In the genomic region with DNA sequence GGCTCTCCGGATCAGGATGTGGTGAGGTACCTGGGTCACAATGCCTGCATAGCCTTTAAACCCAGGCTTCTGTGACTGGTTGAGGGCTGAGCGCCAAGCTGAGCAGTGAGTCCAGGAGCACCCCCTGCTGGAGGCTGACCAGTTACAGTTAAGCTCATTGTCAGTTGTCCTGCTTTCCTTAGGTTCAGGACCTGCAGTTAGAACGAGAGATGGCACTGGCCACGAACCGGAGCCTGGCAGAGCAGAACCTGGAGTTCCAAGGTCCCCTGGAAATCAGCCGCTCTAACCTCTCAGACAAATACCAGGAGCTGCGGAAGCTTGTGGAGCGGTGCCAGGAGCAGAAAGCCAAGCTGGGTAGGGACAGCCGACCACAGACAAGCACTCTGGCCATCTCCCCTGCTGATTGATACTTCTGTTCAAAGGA, we compare ENCODE assay signal across 8 mouse cellular contexts. TPM values are rescaled to one million over a fixed set of nuclear protein-coding genes. Genes with fewer than 3 reads are reported as not detected.
DNase-seq lines count a peak whose midpoint lies in the region; ATAC-seq and TF ChIP-seq lines count a peak whose summit lies in the region.

No protein-coding gene starts in this region.

- no peaks in the 10 kb centered on the region for H3K27me3 ChIP-seq in embryonic facial prominence, embryonic 13.5 days
- H3K27me3 ChIP-seq in heart, adult 2 months (ENCODE audit: control insufficient read depth, insufficient read depth, low read length): no peaks in the 10 kb centered on the region
- H3K27me3 ChIP-seq in kidney, adult 2 months (replicated peaks; ENCODE audit: control insufficient read depth, insufficient read depth, low read length): no peaks in the 10 kb centered on the region
- H3K27me3 ChIP-seq in limb, embryonic 13.5 days: no peaks in the 10 kb centered on the region
- no peaks in the 10 kb centered on the region for H3K27me3 ChIP-seq in midbrain, embryonic 16.5 days (ENCODE audit: control insufficient read depth, insufficient read depth, low read depth, low read length)
- H3K27me3 ChIP-seq in splenic B cell, adult 2 months (ENCODE audit: control insufficient read depth, insufficient read depth, low read length, poor library complexity, severe bottlenecking): no peaks in the 10 kb centered on the region

- H3K4me1 ChIP-seq in embryonic facial prominence, embryonic 13.5 days: peaks cover 23% of the 10 kb centered on the region
- peaks cover 3% of the 10 kb centered on the region; the same call in 1 of the 2 replicates for H3K4me1 ChIP-seq in heart, adult 2 months (ENCODE audit: control insufficient read depth, insufficient read depth, low read length)
- H3K4me1 ChIP-seq in kidney, adult 2 months (ENCODE audit: control insufficient read depth, insufficient read depth, low read length): peaks cover 11% of the 10 kb centered on the region
- H3K4me1 ChIP-seq in limb, embryonic 13.5 days: peaks cover 21% of the 10 kb centered on the region
- H3K4me1 ChIP-seq in midbrain, embryonic 16.5 days (ENCODE audit: control insufficient read depth, insufficient read depth, low read length): peaks cover 10% of the 10 kb centered on the region; the same call in 1 of the 2 replicates

- H3K79me2 ChIP-seq in heart, adult 2 months (replicated peaks; ENCODE audit: control insufficient read depth, insufficient read depth, low read length): no peaks in the 10 kb centered on the region

- ATAC-seq in embryonic facial prominence, embryonic 13.5 days (ENCODE audit: insufficient number of reproducible peaks, insufficient read depth, low FRiP score, low TSS enrichment, low read depth): 0 out of 2 replicates have a peak, but pooled peaks have one; percentile 5
- peak; percentile 29 for ATAC-seq in limb, embryonic 13.5 days (ENCODE audit: low FRiP score, low read depth)
- peak; percentile 43 for ATAC-seq in midbrain, embryonic 16.5 days

- TF ChIP-seq POLR2A in heart, adult 2 months (IDR thresholded peaks at IDR 0.05; ENCODE audit: insufficient read depth, low read depth, low read length): no peak
- TF ChIP-seq POLR2A in kidney, adult 2 months (IDR thresholded peaks at IDR 0.05; ENCODE audit: low read depth, low read length): no peak

- peaks cover 70% of the 10 kb centered on the region for H3K36me3 ChIP-seq in embryonic facial prominence, embryonic 13.5 days
- H3K36me3 ChIP-seq in heart, adult 2 months (ENCODE audit: control insufficient read depth, insufficient read depth, low read length): no peaks in the 10 kb centered on the region
- no peaks in the 10 kb centered on the region for H3K36me3 ChIP-seq in kidney, adult 2 months (ENCODE audit: control insufficient read depth, insufficient read depth, low read length)
- peaks cover 68% of the 10 kb centered on the region for H3K36me3 ChIP-seq in limb, embryonic 13.5 days
- H3K36me3 ChIP-seq in midbrain, embryonic 16.5 days (ENCODE audit: control insufficient read depth, insufficient read depth, low read length): peaks cover 26% of the 10 kb centered on the region
- H3K36me3 ChIP-seq in splenic B cell, adult 2 months (ENCODE audit: control insufficient read depth, insufficient read depth, low read length, poor library complexity, severe bottlenecking): no peaks in the 10 kb centered on the region; the same call in 1 of the 2 replicates

- H3K27ac ChIP-seq in embryonic facial prominence, embryonic 13.5 days: peak overlapping the region; percentile 68
- H3K27ac ChIP-seq in heart, adult 2 months: peak overlapping the region; percentile 47; the same call in 1 of the 2 replicates
- no peak overlapping the region for H3K27ac ChIP-seq in kidney, adult 2 months (ENCODE audit: insufficient read depth, low read depth, low read length)
- peak overlapping the region; percentile 3; the same call in 1 of the 2 replicates for H3K27ac ChIP-seq in limb, embryonic 13.5 days
- peak overlapping the region; percentile 86 for H3K27ac ChIP-seq in midbrain, embryonic 16.5 days (ENCODE audit: low read length)

- TF ChIP-seq EP300 in heart, adult 2 months (IDR thresholded peaks at IDR 0.05; ENCODE audit: insufficient read depth, low read depth, low read length): no peak

- intact Hi-C loops in heart, adult 2 months (cut with DNase I): loop anchor here (5.0 kb wide), 1 partner anchor 267 kb away; no protein-coding TSS in a partner anchor

- 75% methylated on average over 9 of the region's 9 CpGs for WGBS in embryonic facial prominence, embryonic 13.5 days
- 50% methylated on average over 9 of the region's 9 CpGs for WGBS in heart, adult 2 months
- 58% methylated on average over 9 of the region's 9 CpGs for WGBS in kidney, adult 2 months
- WGBS in limb, embryonic 13.5 days: 77% methylated on average over 9 of the region's 9 CpGs
- WGBS in midbrain, embryonic 16.5 days: 57% methylated on average over 9 of the region's 9 CpGs

- peak; percentile 84 for DNase-seq in 3T3-L1 (ENCODE audit: low read depth, low spot score)
- DNase-seq in adrenal gland, adult 8-10 months: peak; percentile 36
- DNase-seq in heart, adult 2 months: peak; percentile 64 to 73
- DNase-seq in kidney, adult 2 months: peak; percentile 76
- peak; percentile 59 for DNase-seq in splenic B cell, adult 2 months (ENCODE audit: low read depth, low spot score)

- peak; percentile 71 for TF ChIP-seq CTCF in heart, adult 2 months (IDR thresholded peaks at IDR 0.05)
- peak; percentile 74 for TF ChIP-seq CTCF in kidney, adult 2 months (conservative IDR thresholded peaks at IDR 0.05; ENCODE audit: insufficient read depth, insufficient read length, low read depth, low read length)

- no peaks in the 10 kb centered on the region for H3K9me3 ChIP-seq in embryonic facial prominence, embryonic 13.5 days
- no peaks in the 10 kb centered on the region for H3K9me3 ChIP-seq in limb, embryonic 13.5 days
- H3K9me3 ChIP-seq in midbrain, embryonic 16.5 days (replicated peaks; ENCODE audit: control insufficient read depth, low read length, poor library complexity, severe bottlenecking): no peaks in the 10 kb centered on the region

- no peak overlapping the region for H3K4me3 ChIP-seq in embryonic facial prominence, embryonic 13.5 days
- no peak overlapping the region for H3K4me3 ChIP-seq in heart, adult 2 months
- no peak overlapping the region for H3K4me3 ChIP-seq in kidney, adult 2 months (ENCODE audit: insufficient read depth, low read depth, low read length)
- no peak overlapping the region for H3K4me3 ChIP-seq in limb, embryonic 13.5 days
- no peak overlapping the region for H3K4me3 ChIP-seq in midbrain, embryonic 16.5 days (ENCODE audit: low read depth, low read length)

- no peak overlapping the region for H3K4me2 ChIP-seq in embryonic facial prominence, embryonic 13.5 days
- H3K4me2 ChIP-seq in limb, embryonic 13.5 days (replicated peaks): no peak overlapping the region
- no peak overlapping the region for H3K4me2 ChIP-seq in midbrain, embryonic 16.5 days (ENCODE audit: low read length)

- no peak overlapping the region for H3K9ac ChIP-seq in embryonic facial prominence, embryonic 13.5 days
- no peak overlapping the region for H3K9ac ChIP-seq in heart, adult 2 months (ENCODE audit: low read depth, low read length)
- no peak overlapping the region for H3K9ac ChIP-seq in limb, embryonic 13.5 days
- no peak overlapping the region for H3K9ac ChIP-seq in midbrain, embryonic 16.5 days (ENCODE audit: low read depth, low read length)

RNA-seq across cellular contexts. Expression of gene Vps37c, which starts 21.6 kb away (rescaled TPM):
- total RNA-seq in adrenal gland, adult 8-10 months (2022): 10 to 100 TPM; 24.3 to 40.8 (median 25.3) TPM
- 36.4 and 36.8 TPM in 2 replicates for polyA plus RNA-seq in embryonic facial prominence, embryonic 13.5 days (2015; fragmentation: Nextera tagmentation; extraction: Ambion mirVana)
- total RNA-seq in heart, adult 2 months (2021): 10 to 100 TPM; 18.6 to 20.7 TPM
- polyA plus RNA-seq in heart, adult 2 months (2012; rRNA removed): 23.7 and 24.6 TPM in 2 replicates
- 30.0 and 32.1 TPM in 2 replicates for polyA plus RNA-seq in kidney, adult 2 months (2012; rRNA removed)
- 38.3 and 40.9 TPM in 2 replicates for polyA plus RNA-seq in limb, embryonic 13.5 days (2015; fragmentation: Nextera tagmentation; extraction: Ambion mirVana)
- polyA plus RNA-seq in midbrain, embryonic 16.5 days (2015; fragmentation: Nextera tagmentation; extraction: Ambion mirVana): 28.6 and 31.2 TPM in 2 replicates

RNA-seq across cellular contexts. Expression of gene Cd5, which starts 28.7 kb away (rescaled TPM):
- under 1 TPM in 2 of 4 experiments, not detected in 2; 0.12 to 0.27 TPM for total RNA-seq in adrenal gland, adult 8-10 months (2022)
- polyA plus RNA-seq in embryonic facial prominence, embryonic 13.5 days (2015; fragmentation: Nextera tagmentation; extraction: Ambion mirVana): 0.41 and 0.42 TPM in 2 replicates
- total RNA-seq in heart, adult 2 months (2021): under 1 TPM; 0.11 to 0.26 TPM
- polyA plus RNA-seq in heart, adult 2 months (2012; rRNA removed): 0.35 and 0.80 TPM in 2 replicates
- 0.33 and 3.3 TPM in 2 replicates for polyA plus RNA-seq in kidney, adult 2 months (2012; rRNA removed)
- 0.08 and 0.19 TPM in 2 replicates for polyA plus RNA-seq in limb, embryonic 13.5 days (2015; fragmentation: Nextera tagmentation; extraction: Ambion mirVana)
- polyA plus RNA-seq in midbrain, embryonic 16.5 days (2015; fragmentation: Nextera tagmentation; extraction: Ambion mirVana): 0.48 and 0.78 TPM in 2 replicates

RNA-seq across cellular contexts. Expression of gene Pga5, which starts 32.2 kb away (rescaled TPM):
- total RNA-seq in adrenal gland, adult 8-10 months (2022): not detected
- polyA plus RNA-seq in embryonic facial prominence, embryonic 13.5 days (2015; fragmentation: Nextera tagmentation; extraction: Ambion mirVana): not detected in 2 replicates
- not detected for total RNA-seq in heart, adult 2 months (2021)
- not detected in 2 replicates for polyA plus RNA-seq in heart, adult 2 months (2012; rRNA removed)
- polyA plus RNA-seq in kidney, adult 2 months (2012; rRNA removed): 0.80 and 1.0 TPM in 2 replicates
- 0.10 TPM in 1 of 2 replicates, not detected in the other for polyA plus RNA-seq in limb, embryonic 13.5 days (2015; fragmentation: Nextera tagmentation; extraction: Ambion mirVana)
- polyA plus RNA-seq in midbrain, embryonic 16.5 days (2015; fragmentation: Nextera tagmentation; extraction: Ambion mirVana): not detected in 2 replicates
